Mouse (Mus musculus): Measurements from ENCODE around the gene Antxrl. TPM values are rescaled to one million over a fixed set of nuclear protein-coding genes. Genes with fewer than 3 reads are reported as not detected.

Antxrl gene
- polyA plus RNA-seq, 1 experiment from 2014 or later, result not detected

DNA sequence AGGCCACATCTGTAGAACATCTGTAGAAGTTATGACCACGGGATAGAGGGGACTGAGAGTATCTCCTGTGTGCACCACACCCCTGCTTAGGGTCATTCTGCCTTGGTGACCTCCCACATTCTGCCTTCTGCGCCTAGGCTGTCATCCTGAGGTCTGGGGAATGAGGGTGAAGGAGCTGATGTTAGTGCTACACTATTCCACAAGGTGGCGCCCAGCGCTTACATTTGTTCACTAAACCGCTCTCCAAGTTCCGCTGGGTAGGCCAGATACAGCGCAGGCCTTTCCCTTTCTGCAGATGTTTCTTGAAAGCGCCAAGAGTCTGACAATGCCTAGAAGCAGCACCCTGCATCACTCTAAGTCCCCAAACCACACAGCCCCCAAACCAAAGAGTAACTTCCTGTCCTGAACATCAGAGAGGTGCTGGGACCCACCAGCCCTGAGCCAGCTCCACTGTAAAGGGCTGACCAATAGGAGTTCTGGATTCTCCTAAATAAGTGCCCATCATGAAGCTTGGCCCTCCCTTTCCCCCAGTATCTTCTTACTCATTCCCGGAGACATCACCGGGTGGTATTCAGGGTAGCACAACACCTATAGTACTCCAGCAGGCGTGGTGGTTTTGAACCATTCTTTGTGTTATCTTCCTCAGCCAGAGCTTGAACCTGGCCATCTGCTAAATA, 28.0 kb downstream of the Antxrl start:
- no peak overlapping the region for H3K4me3 ChIP-seq

DNA sequence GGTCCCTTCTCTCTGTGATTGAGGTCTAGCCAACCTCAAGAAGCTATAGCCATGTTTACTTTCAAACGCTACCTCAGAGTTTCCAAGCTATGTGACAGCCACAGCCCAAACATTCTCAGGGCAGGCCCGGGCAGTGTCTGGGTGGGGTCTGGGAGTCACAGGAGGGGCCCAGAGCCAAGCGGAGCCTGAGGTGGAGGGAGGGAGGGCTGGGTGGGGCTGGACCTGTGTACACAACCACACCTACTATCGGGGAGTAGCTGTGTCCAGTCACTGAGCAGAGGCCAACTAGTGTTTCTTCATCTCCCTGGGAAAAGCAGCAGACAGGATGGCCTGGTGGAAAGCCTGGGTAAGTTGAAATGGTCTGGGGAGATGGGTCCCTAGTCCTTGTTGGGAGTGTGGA, 33.2 kb downstream of the Antxrl start, which contains the start of gene Anxa8:
Anxa8 (plus strand) TSS at position 251 of the 400 bp plus-strand sequence.
- 83% methylated on average over 4 of the region's 4 CpGs for WGBS
- Histone ChIP-seq H3K27ac (replicated peaks) (no peak within 1 kb of the TSS), H3K4me1 (no peaks in the 10 kb centered on the region), H3K9me3 (replicated peaks) (no peaks in the 10 kb centered on the region), H3K36me3 (no peaks in the 10 kb centered on the region), H3K27me3 (ENCODE audit: low read depth, poor library complexity, severe bottlenecking) (peaks cover 7% of the 10 kb centered on the region; the same call in 1 of the 2 replicates), H3K4me3 (no peak within 1 kb of the TSS)
- DNase-seq (ENCODE audit: low spot score), result no peak

More for the DNA sequence above, 28.0 kb downstream of the Antxrl start:
- 7% methylated on average over 11 of the region's 11 CpGs for WGBS
- Histone ChIP-seq H3K9me3 (replicated peaks) (no peaks in the 10 kb centered on the region), H3K4me1 (0 out of 2 replicates have a peak, but pooled peaks cover 2% of the 10 kb centered on the region), H3K36me3 (no peaks in the 10 kb centered on the region), H3K27me3 (ENCODE audit: low read depth, poor library complexity, severe bottlenecking) (peaks cover 7% of the 10 kb centered on the region; the same call in 1 of the 2 replicates), H3K27ac (replicated peaks) (no peak overlapping the region)
- DNase-seq (ENCODE audit: low spot score), result peak; percentile 81

DNA sequence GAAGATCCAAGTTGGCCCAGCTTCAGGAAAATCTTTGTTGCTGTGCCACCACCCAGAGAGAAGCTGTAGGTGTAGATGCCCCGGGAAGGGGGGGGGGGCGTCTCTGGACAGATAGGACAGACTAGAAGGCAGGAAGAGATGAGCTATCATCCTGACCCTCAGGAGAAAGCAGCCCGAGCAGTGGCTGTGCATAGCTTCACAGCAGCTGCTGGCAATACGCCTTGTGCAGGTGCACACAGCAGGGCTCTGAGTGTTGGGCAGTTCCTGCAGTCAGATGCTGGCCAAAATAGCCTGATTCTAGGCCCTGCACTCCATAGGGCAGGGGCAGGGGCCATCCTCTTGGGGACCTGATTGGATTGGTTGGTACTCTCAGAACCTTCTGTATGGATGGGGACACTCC, 34.3 kb downstream of the Antxrl start:
- 75% methylated on average over 4 of the region's 4 CpGs for WGBS
- Histone ChIP-seq H3K4me1 (no peaks in the 10 kb centered on the region), H3K9me3 (replicated peaks) (no peaks in the 10 kb centered on the region), H3K27ac (replicated peaks) (no peak overlapping the region), H3K36me3 (no peaks in the 10 kb centered on the region), H3K27me3 (ENCODE audit: low read depth, poor library complexity, severe bottlenecking) (no peaks in the 10 kb centered on the region), H3K4me3 (no peak overlapping the region)
- no peak for DNase-seq (ENCODE audit: low spot score)

DNA sequence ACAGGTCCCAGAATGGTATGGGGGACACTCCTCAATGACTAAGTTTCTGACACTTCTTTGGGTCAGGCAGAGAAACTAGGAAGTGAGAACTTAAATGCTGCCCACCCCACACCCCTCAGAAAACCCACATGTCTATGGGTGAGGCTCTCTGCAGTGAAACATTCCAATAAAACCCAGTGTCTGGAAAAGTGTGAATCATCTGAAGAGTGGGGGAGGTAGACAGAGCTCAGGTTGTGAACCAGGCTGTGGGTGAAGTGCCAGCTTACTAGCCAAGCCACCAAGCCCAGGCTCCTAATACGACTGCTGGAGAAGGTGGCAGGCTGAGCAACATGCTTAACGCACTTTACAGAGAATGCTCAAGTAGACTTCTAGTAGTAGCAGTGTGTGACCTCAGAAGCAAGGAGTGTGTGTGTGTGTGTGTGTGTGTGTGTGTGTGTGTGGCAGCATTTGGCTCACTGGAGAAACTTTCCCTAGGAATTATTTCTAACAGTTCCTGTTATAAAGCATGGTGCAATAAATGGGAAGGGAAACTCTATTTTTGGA, 35.4 kb downstream of the Antxrl start:
- no peaks in the 10 kb centered on the region for H3K9me3 ChIP-seq (replicated peaks)
- 91% methylated on average over 2 of the region's 2 CpGs for WGBS

DNA sequence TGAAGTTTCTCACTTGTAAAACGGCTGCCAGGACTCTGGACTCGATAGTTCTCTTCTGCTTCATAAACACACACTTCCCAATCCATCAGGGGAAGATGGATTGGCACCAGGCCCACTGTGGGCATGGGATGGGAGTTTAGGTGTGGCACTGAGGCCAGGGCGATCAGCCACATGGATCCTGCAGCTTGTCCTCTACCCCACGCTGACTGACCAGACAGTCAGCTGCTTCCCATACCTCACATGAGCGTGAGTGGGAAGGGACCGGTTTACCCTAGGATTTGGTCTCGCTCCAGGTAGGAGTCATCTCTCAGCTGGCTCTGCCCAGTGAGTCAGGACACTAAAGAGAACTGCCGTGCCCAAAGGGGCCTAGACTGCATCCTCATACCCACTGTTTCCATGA, 37.3 kb downstream of the Antxrl start:
- no peak overlapping the region for H3K4me3 ChIP-seq
- WGBS, result 89% methylated on average over 8 of the region's 8 CpGs
- no peaks in the 10 kb centered on the region for H3K27me3 ChIP-seq (ENCODE audit: low read depth, poor library complexity, severe bottlenecking)
- H3K9me3 ChIP-seq (replicated peaks), result no peaks in the 10 kb centered on the region
- no peaks in the 10 kb centered on the region for H3K36me3 ChIP-seq
- no peak for DNase-seq (ENCODE audit: low spot score)
- H3K27ac ChIP-seq (replicated peaks), result no peak overlapping the region
- H3K4me1 ChIP-seq, result no peaks in the 10 kb centered on the region

More for the DNA sequence above, 35.4 kb downstream of the Antxrl start:
- no peaks in the 10 kb centered on the region for H3K27me3 ChIP-seq (ENCODE audit: low read depth, poor library complexity, severe bottlenecking)
- no peaks in the 10 kb centered on the region for H3K4me1 ChIP-seq
- DNase-seq (ENCODE audit: low spot score), result no peak
- no peak overlapping the region for H3K27ac ChIP-seq (replicated peaks)
- no peak overlapping the region for H3K4me3 ChIP-seq
- no peaks in the 10 kb centered on the region for H3K36me3 ChIP-seq

DNA sequence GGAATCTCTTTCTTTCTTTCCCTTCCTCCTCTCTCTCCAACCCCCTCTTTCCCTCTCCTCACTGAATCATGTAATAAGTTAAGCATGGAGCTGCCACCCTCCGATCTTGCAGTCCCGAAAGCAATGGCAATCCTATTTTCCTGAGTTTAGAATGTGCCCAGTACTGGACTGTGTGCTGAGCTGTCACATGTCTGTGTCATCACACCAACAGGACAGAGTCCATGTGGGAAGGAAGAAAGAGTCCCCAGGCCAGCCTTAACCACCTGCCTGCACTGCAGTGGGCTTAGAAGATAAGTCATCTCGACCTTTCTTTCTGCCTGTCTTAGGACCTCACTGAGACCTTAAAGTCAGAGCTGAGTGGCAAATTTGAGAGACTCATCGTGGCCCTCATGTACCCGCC, 39.0 kb downstream of the Antxrl start:
- no peaks in the 10 kb centered on the region for H3K36me3 ChIP-seq
- 85% methylated on average over 5 of the region's 5 CpGs for WGBS
- no peaks in the 10 kb centered on the region for H3K27me3 ChIP-seq (ENCODE audit: low read depth, poor library complexity, severe bottlenecking)
- no peaks in the 10 kb centered on the region for H3K4me1 ChIP-seq
- H3K9me3 ChIP-seq (replicated peaks), result no peaks in the 10 kb centered on the region
- no peak for DNase-seq (ENCODE audit: low spot score)
- H3K27ac ChIP-seq (replicated peaks), result no peak overlapping the region
- H3K4me3 ChIP-seq, result no peak overlapping the region

DNA sequence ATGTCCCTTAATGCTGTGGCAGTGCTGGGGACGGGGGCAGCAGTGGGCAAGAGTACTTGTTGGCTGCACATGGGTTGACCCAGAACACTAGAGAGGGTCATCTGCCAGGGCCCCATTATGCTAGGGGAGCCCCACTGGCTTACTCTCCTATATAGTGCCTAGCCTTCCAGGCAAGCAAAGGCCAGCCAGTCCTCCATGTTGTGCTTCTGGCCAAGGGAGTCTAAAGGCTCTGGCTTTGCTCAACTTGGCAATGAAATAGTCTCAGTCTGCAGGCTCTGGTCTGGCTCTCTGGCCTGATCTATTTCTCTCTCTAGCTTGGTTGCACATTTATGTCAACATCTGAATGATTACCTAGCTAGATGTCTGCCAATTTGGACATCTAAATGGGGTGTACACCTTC, 40.3 kb downstream of the Antxrl start:
- no peak overlapping the region for H3K27ac ChIP-seq (replicated peaks)
- H3K9me3 ChIP-seq (replicated peaks), result no peaks in the 10 kb centered on the region
- H3K27me3 ChIP-seq (ENCODE audit: low read depth, poor library complexity, severe bottlenecking), result no peaks in the 10 kb centered on the region
- 83% methylated on average over 1 of the region's 1 CpGs for WGBS
- no peaks in the 10 kb centered on the region for H3K4me1 ChIP-seq
- DNase-seq (ENCODE audit: low spot score), result no peak
- H3K4me3 ChIP-seq, result no peak overlapping the region
- H3K36me3 ChIP-seq, result no peaks in the 10 kb centered on the region

DNA sequence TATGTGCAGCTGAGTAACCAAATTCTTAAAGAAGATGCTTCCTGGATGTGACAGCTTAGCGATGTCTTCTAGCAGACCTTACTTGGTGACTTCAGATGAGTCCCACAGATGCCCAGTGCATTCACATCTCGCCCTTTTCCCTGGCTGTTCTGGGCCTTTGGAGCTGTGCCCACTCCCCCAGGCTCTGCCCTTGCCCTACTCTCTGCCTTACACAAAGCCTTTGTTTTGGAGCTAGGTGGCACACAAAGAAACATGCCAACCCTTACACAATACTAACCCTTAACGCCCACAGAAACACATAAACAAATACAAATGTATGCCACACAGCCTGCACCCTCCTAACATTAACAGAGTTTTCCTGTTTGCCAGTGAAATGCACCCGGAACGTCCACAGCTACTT, 43.7 kb downstream of the Antxrl start:
- H3K4me3 ChIP-seq, result no peak overlapping the region
- H3K9me3 ChIP-seq (replicated peaks), result no peaks in the 10 kb centered on the region
- H3K27me3 ChIP-seq (ENCODE audit: low read depth, poor library complexity, severe bottlenecking), result no peaks in the 10 kb centered on the region
- no peaks in the 10 kb centered on the region for H3K4me1 ChIP-seq
- H3K36me3 ChIP-seq, result no peaks in the 10 kb centered on the region
- 84% methylated on average over 5 of the region's 5 CpGs for WGBS
- H3K27ac ChIP-seq (replicated peaks), result no peak overlapping the region
- DNase-seq (ENCODE audit: low spot score), result no peak

DNA sequence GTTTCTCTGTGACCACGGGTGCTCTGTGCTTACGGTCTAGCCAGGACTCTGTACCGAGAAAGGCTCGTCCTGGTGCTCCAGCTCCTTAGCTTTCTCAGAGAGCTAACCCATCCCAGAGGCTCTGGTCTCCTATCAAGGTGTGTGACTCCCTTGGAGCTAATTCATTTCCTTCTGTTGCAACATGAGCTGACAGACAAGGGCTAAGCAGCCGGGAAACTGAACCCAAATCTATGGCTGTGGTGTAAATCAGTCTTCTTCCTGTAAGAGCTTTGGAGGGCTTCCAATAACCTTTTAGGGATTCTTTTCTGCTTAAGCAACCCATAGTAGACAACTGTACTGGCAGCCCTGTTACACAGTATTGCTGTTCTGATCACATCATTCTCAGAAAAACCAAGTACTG, 50.1 kb downstream of the Antxrl start, which contains the start of gene A630023A22Rik:
A630023A22Rik (minus strand) TSS at position 154 of the 400 bp plus-strand sequence.
- DNase-seq (ENCODE audit: low spot score), result no peak
- Histone ChIP-seq H3K36me3 (no peaks in the 10 kb centered on the region), H3K4me1 (0 out of 2 replicates have a peak, but pooled peaks cover 3% of the 10 kb centered on the region), H3K27me3 (ENCODE audit: low read depth, poor library complexity, severe bottlenecking) (no peaks in the 10 kb centered on the region), H3K27ac (replicated peaks) (no peak within 1 kb of the TSS), H3K4me3 (no peak within 1 kb of the TSS), H3K9me3 (replicated peaks) (no peaks in the 10 kb centered on the region)
- WGBS, result 86% methylated on average over 5 of the region's 5 CpGs

DNA sequence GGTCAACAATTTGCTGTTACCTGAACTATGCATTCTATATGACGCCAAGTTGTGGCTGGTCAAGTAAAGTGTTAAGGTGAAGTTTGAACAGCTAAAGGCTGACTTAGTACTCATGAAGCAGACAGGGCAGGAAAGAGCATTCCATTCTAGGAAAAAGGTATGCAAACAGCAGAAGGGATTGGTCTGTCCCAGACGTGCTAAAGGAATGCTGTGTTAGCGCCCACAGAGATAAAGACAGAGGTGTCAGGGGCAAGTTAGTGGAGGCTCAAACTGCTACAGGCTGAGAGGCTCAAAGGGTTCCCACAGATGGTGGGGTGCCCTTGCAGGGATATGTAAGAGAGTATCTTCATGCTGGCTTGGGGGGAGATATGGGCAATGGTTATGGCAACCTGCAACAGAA, 51.3 kb downstream of the Antxrl start:
- no peak for DNase-seq (ENCODE audit: low spot score)
- Histone ChIP-seq H3K9me3 (replicated peaks) (no peaks in the 10 kb centered on the region), H3K27me3 (ENCODE audit: low read depth, poor library complexity, severe bottlenecking) (no peaks in the 10 kb centered on the region), H3K36me3 (no peaks in the 10 kb centered on the region), H3K4me3 (no peak overlapping the region), H3K27ac (replicated peaks) (no peak overlapping the region), H3K4me1 (0 out of 2 replicates have a peak, but pooled peaks cover 3% of the 10 kb centered on the region)
- 85% methylated on average over 3 of the region's 3 CpGs for WGBS

DNA sequence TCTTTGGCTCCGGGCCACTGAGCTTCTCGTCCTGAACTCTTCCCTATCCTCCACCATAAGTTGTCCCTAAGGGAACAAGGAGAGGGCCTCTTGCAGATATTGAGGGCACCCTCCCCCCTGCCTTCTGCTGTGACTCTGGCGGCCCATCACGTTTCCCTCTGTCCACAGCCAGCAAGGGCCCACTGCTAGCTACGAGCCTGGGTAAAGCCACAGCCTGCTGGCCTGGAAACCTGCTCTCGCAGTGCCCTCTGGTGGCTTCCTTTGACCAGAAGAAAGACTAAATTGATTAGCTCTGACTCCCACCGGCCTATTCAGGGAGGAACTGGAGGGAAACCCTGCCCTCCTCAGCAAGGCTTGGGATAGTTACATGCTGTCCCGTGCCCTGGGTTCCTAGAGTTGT, 52.4 kb downstream of the Antxrl start:
- Histone ChIP-seq H3K4me3 (no peak overlapping the region), H3K9me3 (replicated peaks) (no peaks in the 10 kb centered on the region), H3K27me3 (ENCODE audit: low read depth, poor library complexity, severe bottlenecking) (no peaks in the 10 kb centered on the region), H3K27ac (replicated peaks) (no peak overlapping the region), H3K4me1 (0 out of 2 replicates have a peak, but pooled peaks cover 3% of the 10 kb centered on the region), H3K36me3 (no peaks in the 10 kb centered on the region)
- WGBS, result 31% methylated on average over 8 of the region's 8 CpGs
- peak; percentile 63 for DNase-seq (ENCODE audit: low spot score)

DNA sequence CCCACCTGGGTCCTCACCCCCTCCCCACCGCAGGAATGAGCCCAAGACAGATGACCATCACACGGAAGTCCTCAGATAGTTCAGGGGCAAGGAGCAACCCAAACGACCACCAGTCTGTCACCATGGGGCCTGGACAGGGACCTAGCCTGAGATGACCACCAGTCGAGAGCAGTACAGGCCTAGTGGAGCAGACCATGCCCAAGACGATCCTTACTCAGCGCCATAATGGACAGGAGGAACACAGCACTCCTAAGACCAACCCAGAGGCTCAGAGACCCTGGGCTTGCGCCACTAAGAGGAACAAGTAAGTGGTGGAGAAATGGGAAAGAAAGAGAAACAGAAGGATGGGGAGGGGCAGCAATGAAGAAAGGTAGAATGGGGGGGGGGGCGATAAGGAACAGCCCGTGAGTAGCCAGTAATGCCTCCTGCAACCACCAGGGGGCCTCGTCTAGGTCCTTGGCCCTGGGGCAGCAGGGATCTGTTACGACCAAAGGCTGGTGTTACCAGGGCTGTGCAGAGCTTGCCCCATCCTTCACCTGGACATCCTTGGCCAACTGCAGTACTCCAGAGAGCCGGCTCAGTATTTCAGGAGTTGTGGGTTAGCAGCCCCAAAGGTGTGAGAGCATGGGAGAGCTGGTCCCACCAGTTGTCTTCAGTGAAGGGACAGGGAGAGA, 54.0 kb downstream of the Antxrl start:
- WGBS, result 63% methylated on average over 11 of the region's 12 CpGs

DNA sequence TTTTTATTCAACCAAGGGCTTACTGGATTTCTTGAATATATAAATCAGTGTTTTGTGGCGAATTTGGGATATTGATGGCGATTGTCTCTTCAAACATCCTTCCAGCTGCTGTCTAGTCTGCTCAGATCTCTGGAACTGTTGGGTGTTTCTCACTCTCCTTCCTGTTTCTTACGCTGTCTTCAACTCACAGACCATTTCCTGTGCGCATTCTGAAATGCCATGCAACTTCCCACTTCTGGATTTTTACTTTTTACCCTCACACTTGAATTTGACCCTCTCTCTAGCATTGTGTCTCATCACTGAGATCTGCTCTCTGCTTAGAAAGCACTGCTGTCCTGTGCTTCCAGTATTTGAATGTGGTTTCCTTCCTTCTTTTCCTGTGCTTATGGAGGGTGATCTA, 55.1 kb downstream of the Antxrl start:
- H3K27ac ChIP-seq (replicated peaks), result no peak overlapping the region

More for the DNA sequence above, 54.0 kb downstream of the Antxrl start:
- Histone ChIP-seq H3K4me3 (no peak overlapping the region), H3K9me3 (replicated peaks) (no peaks in the 10 kb centered on the region), H3K27me3 (ENCODE audit: low read depth, poor library complexity, severe bottlenecking) (no peaks in the 10 kb centered on the region), H3K4me1 (0 out of 2 replicates have a peak, but pooled peaks cover 3% of the 10 kb centered on the region), H3K27ac (replicated peaks) (no peak overlapping the region), H3K36me3 (no peaks in the 10 kb centered on the region)
- peak; percentile 20 for DNase-seq (ENCODE audit: low spot score)

More for the DNA sequence above, 55.1 kb downstream of the Antxrl start:
- Histone ChIP-seq H3K36me3 (no peaks in the 10 kb centered on the region), H3K4me1 (0 out of 2 replicates have a peak, but pooled peaks cover 3% of the 10 kb centered on the region), H3K4me3 (no peak overlapping the region), H3K9me3 (replicated peaks) (no peaks in the 10 kb centered on the region), H3K27me3 (ENCODE audit: low read depth, poor library complexity, severe bottlenecking) (no peaks in the 10 kb centered on the region)
- no peak for DNase-seq (ENCODE audit: low spot score)
- 92% methylated on average over 4 of the region's 4 CpGs for WGBS

Measured in midbrain, embryonic 10.5 days (tissue).